Comparison of ENCODE assay signal across 1 mouse cellular context in the genomic region with DNA sequence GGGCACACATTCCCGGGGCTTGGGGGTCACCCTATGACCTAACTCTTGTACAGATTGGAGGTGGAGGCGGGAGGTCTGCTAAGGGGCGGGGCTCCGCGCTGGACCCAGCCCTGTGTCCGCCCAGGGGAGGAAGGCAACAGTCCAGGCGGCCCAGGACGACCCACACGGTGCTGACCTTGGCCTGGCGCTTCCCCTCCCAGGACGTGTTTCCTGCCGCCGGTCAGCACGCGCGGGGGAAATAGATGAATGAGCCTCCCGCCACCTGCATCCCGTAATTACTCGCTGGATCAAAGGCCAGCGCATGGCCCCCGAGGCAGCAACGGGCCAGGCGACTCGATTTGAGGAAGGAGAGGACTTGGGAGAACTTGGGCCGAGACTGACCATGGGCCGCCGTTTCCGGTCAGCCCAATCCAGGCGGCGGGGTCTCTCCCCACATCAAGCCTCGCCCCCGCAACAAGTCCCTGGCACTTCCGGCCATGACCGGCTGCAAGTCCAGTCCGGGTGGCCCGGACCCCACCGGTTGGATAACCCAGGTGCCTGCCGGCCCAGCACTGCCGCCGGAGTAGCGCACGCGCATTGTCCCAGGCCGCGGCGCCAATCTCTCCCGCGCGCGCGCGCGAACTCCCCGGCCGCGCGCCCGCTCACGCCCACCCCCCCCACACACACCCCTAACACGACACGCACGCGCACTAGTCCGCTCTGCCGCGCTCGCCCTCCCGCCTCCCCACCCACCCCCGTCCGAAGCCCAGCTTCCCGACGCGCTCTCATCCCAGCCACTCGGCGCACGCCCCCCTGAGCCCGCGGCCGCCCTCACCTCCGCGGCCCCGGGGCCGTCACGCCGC.
A peak's percentile ranks its signal among the peaks of the same experiment; 100 is the strongest.
TF ChIP-seq lines count a peak whose summit lies in the region.

No protein-coding gene starts in this region.

TF ChIP-seq in myocyte, 11 proteins besides CTCF, POLR2A, EP300 and RAD21:
- TF ChIP-seq CEBPB (IDR thresholded peaks at IDR 0.05; ENCODE audit: insufficient read depth, poor library complexity, severe bottlenecking), result no peak
- peak in 1 of 3 experiments; percentile 1 for TF ChIP-seq MYOD1 (IDR thresholded peaks at IDR 0.05; ENCODE audit: control insufficient read depth in 1 of 3, insufficient read length in 2 of 3, low read depth in 2 of 3)
- no peak for TF ChIP-seq MYOG (IDR thresholded peaks at IDR 0.05; ENCODE audit: control insufficient read depth in 1 of 3, insufficient read depth in 1 of 3, insufficient read length in 2 of 3, low read depth in 2 of 3)
- no peak for TF ChIP-seq TCF12 (IDR thresholded peaks at IDR 0.05; ENCODE audit: insufficient read depth, poor library complexity, severe bottlenecking)
- no peak for TF ChIP-seq MAX (IDR thresholded peaks at IDR 0.05; ENCODE audit: low read depth)
- TF ChIP-seq POLR2AphosphoS2 (IDR thresholded peaks at IDR 0.05; ENCODE audit: insufficient read length, low read depth), result peak; percentile 83
